Mouse (Mus musculus): ENCODE measurements around the gene Csf2. TPM values are rescaled to one million over a fixed set of nuclear protein-coding genes. Genes with fewer than 3 reads are reported as not detected.

Csf2 gene
- polyA plus RNA-seq, 1 experiment: not detected

DNA sequence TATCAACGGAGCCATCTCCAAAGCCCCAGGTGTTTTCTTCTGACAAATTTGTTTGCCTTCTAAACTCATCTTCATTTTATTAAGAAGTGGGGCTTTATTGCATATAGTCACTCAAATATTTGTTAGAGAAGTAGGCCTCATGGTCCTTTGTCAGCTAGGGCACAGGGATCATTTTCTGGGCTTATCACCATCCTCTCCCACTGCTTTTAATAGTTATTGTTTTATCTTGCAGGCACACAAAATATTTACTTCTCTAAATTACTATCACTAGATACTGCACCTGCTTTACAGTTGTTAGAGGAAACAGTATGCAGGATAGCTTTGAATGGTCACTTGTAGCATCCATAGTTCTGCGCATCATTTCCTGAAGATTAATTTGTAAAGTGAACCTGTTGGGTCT, 42.7 kb upstream of the Csf2 start:
- no peak overlapping the region for H3ac ChIP-seq (ENCODE audit: control insufficient read depth, insufficient read length, low read depth)
- no peaks in the 10 kb centered on the region for H3K27me3 ChIP-seq (ENCODE audit: control insufficient read depth, insufficient read depth, insufficient read length)
- H3K79me3 ChIP-seq (ENCODE audit: low read depth): no peaks in the 10 kb centered on the region
- H3K4me3 ChIP-seq (ENCODE audit: insufficient read depth, poor library complexity, severe bottlenecking): no peak overlapping the region
- TF ChIP-seq CTCF (IDR thresholded peaks at IDR 0.05; ENCODE audit: control insufficient read depth, insufficient read depth, insufficient read length) (no peak), MYOD1 (IDR thresholded peaks at IDR 0.05; ENCODE audit: control insufficient read depth, insufficient read length, low read depth) (no peak), FOSL1 (IDR thresholded peaks at IDR 0.05; ENCODE audit: insufficient read depth, low read length, poor library complexity, severe bottlenecking) (no peak), USF1 (IDR thresholded peaks at IDR 0.05; ENCODE audit: low read depth) (no peak), CEBPB (IDR thresholded peaks at IDR 0.05; ENCODE audit: low read depth) (no peak), MYOG (IDR thresholded peaks at IDR 0.05; ENCODE audit: control insufficient read depth, extremely low read depth, insufficient read length) (no peak), MAX (IDR thresholded peaks at IDR 0.05) (no peak)
- H3K36me3 ChIP-seq (ENCODE audit: control insufficient read depth, insufficient read depth): no peaks in the 10 kb centered on the region
- H3K79me2 ChIP-seq (ENCODE audit: control insufficient read depth, insufficient read depth): no peaks in the 10 kb centered on the region

GRCm38 (mm10) chr11:54287821-54288453, 38.5 kb upstream of the Csf2 start:
- no peaks in the 10 kb centered on the region for H3K79me3 ChIP-seq (ENCODE audit: low read depth)
- H3K36me3 ChIP-seq (ENCODE audit: control insufficient read depth, insufficient read depth): no peaks in the 10 kb centered on the region
- no peaks in the 10 kb centered on the region for H3K79me2 ChIP-seq (ENCODE audit: control insufficient read depth, insufficient read depth)
- H3K4me3 ChIP-seq (ENCODE audit: insufficient read depth, poor library complexity, severe bottlenecking): no peak overlapping the region
- H3K27me3 ChIP-seq (ENCODE audit: control insufficient read depth, insufficient read depth, insufficient read length): no peaks in the 10 kb centered on the region
- no peak for TF ChIP-seq FOSL1 (IDR thresholded peaks at IDR 0.05; ENCODE audit: insufficient read depth, low read length, poor library complexity, severe bottlenecking)
- TF ChIP-seq MYOG (IDR thresholded peaks at IDR 0.05; ENCODE audit: control insufficient read depth, extremely low read depth, insufficient read length): no peak
- TF ChIP-seq CEBPB (IDR thresholded peaks at IDR 0.05; ENCODE audit: low read depth): no peak
- no peak for TF ChIP-seq MYOD1 (IDR thresholded peaks at IDR 0.05; ENCODE audit: control insufficient read depth, insufficient read length, low read depth)
- no peak for TF ChIP-seq CTCF (IDR thresholded peaks at IDR 0.05; ENCODE audit: control insufficient read depth, insufficient read depth, insufficient read length)
- no peak for TF ChIP-seq MAX (IDR thresholded peaks at IDR 0.05)
- TF ChIP-seq USF1 (IDR thresholded peaks at IDR 0.05; ENCODE audit: low read depth): no peak
- H3ac ChIP-seq (ENCODE audit: control insufficient read depth, insufficient read length, low read depth): no peak overlapping the region

DNA sequence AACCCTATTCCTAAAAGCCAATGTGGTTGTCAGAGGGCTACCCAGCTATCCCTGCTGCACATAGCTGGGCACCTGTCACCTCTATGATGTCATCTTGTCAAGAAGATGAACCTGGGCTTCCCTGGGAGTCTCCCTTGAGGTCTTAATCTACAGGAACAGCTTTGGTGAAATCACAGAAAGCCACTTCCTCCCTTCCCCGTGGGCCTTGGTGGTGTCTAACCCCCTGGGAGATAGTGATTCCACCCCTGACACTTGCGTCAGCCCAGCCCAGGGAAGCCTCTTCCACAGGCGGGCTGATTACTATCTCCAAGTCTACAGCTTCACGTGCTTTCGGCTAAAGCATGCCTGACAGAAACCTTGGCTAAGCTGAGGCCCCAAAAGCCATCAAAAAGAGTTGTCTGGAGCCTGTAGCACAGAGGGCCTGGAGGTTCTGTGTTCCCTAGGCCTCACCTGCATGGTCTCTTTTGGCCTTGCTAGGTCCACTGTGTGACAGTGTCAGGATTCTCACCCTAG, 22.0 kb upstream of the Csf2 start:
- Histone ChIP-seq H3ac (ENCODE audit: control insufficient read depth, insufficient read length, low read depth) (no peak overlapping the region), H3K4me3 (ENCODE audit: insufficient read depth, poor library complexity, severe bottlenecking) (no peak overlapping the region), H3K79me3 (ENCODE audit: low read depth) (no peaks in the 10 kb centered on the region), H3K79me2 (ENCODE audit: control insufficient read depth, insufficient read depth) (no peaks in the 10 kb centered on the region), H3K27me3 (ENCODE audit: control insufficient read depth, insufficient read depth, insufficient read length) (no peaks in the 10 kb centered on the region), H3K36me3 (ENCODE audit: control insufficient read depth, insufficient read depth) (no peaks in the 10 kb centered on the region)
- TF ChIP-seq FOSL1 (IDR thresholded peaks at IDR 0.05; ENCODE audit: insufficient read depth, low read length, poor library complexity, severe bottlenecking): no peak
- no peak for TF ChIP-seq MYOD1 (IDR thresholded peaks at IDR 0.05; ENCODE audit: control insufficient read depth, insufficient read length, low read depth)
- no peak for TF ChIP-seq CEBPB (IDR thresholded peaks at IDR 0.05; ENCODE audit: low read depth)
- no peak for TF ChIP-seq CTCF (IDR thresholded peaks at IDR 0.05; ENCODE audit: control insufficient read depth, insufficient read depth, insufficient read length)
- TF ChIP-seq USF1 (IDR thresholded peaks at IDR 0.05; ENCODE audit: low read depth): no peak
- no peak for TF ChIP-seq MYOG (IDR thresholded peaks at IDR 0.05; ENCODE audit: control insufficient read depth, extremely low read depth, insufficient read length)
- no peak for TF ChIP-seq MAX (IDR thresholded peaks at IDR 0.05)

DNA sequence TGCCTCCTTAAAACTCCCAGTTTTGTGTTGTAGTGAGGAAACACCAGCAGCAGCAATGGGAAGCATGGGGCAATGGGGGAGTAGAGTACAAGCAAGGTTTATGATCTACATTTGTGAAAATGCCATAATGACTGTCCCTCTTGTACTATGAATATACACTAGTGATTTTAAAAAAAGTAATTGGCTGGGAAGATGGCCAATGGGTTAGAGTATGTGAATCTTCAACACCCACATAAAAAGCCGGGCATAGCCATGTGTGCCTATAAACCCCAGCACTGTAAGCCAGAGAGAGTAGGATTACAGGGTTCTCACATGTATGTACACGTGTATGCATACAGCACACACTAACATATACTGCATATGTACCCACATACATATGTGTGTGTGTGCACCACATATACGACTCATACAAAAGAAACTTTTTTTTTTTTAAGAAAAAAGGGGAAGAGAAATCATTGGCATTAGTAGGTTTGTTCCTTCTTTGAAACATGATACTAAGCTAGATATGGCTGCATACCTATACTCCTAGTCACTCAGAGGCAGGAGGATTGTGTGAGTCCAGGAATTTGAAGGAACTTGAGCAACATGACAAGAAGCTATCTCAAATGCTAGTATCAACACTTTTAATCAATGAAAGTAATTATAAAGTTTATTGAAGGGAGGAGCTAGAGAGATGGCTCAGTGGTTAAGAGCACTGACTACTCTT, 19.9 kb upstream of the Csf2 start:
- H3K27me3 ChIP-seq (ENCODE audit: control insufficient read depth, insufficient read depth, insufficient read length): no peaks in the 10 kb centered on the region
- no peaks in the 10 kb centered on the region for H3K36me3 ChIP-seq (ENCODE audit: control insufficient read depth, insufficient read depth)
- no peak for TF ChIP-seq CTCF (IDR thresholded peaks at IDR 0.05; ENCODE audit: control insufficient read depth, insufficient read depth, insufficient read length)
- peak; percentile 71 for TF ChIP-seq CEBPB (IDR thresholded peaks at IDR 0.05; ENCODE audit: low read depth)
- no peaks in the 10 kb centered on the region for H3K79me3 ChIP-seq (ENCODE audit: low read depth)
- H3ac ChIP-seq (ENCODE audit: control insufficient read depth, insufficient read length, low read depth): no peak overlapping the region
- no peak overlapping the region for H3K4me3 ChIP-seq (ENCODE audit: insufficient read depth, poor library complexity, severe bottlenecking)
- H3K79me2 ChIP-seq (ENCODE audit: control insufficient read depth, insufficient read depth): no peaks in the 10 kb centered on the region

DNA sequence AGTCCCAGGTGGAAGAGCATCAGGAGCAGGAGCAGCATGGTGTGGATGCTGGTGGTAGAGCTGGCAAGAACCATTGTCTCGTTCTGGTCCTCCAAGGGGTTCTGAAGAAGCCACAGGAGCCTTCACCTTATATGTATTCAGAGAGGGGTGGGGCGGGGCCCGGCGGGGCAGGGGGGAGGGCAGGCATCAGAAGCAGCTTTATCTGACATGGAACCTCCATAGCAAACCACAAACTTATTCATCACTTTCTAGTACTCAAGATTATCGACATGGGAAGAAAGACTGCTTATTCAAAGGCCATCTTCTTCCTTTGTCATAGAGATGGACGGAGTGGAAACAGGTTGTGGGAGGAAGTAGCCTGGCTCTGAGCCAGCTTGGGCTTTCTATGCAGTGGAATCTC, 17.7 kb upstream of the Csf2 start, which contains the start of gene Il3:
Il3 (minus strand) TSS at position 101 of the 400 bp plus-strand sequence.
- Histone ChIP-seq H3K4me3 (ENCODE audit: insufficient read depth, poor library complexity, severe bottlenecking) (no peak within 1 kb of the TSS), H3K27me3 (ENCODE audit: control insufficient read depth, insufficient read depth, insufficient read length) (no peaks in the 10 kb centered on the region), H3K36me3 (ENCODE audit: control insufficient read depth, insufficient read depth) (no peaks in the 10 kb centered on the region), H3ac (ENCODE audit: control insufficient read depth, insufficient read length, low read depth) (no peak within 1 kb of the TSS), H3K79me3 (ENCODE audit: low read depth) (no peaks in the 10 kb centered on the region), H3K79me2 (ENCODE audit: control insufficient read depth, insufficient read depth) (no peaks in the 10 kb centered on the region)
- TF ChIP-seq FOSL1 (IDR thresholded peaks at IDR 0.05; ENCODE audit: insufficient read depth, low read length, poor library complexity, severe bottlenecking) (no peak), CTCF (IDR thresholded peaks at IDR 0.05; ENCODE audit: control insufficient read depth, insufficient read depth, insufficient read length) (no peak), CEBPB (IDR thresholded peaks at IDR 0.05; ENCODE audit: low read depth) (no peak), MYOD1 (IDR thresholded peaks at IDR 0.05; ENCODE audit: control insufficient read depth, insufficient read length, low read depth) (no peak), MYOG (IDR thresholded peaks at IDR 0.05; ENCODE audit: control insufficient read depth, extremely low read depth, insufficient read length) (no peak), MAX (IDR thresholded peaks at IDR 0.05) (no peak), USF1 (IDR thresholded peaks at IDR 0.05; ENCODE audit: low read depth) (no peak)
